In genomic region chr1:186703256-186703979, GRCm38 (mm10) we compare ENCODE assay signal across 8 mouse cellular contexts. TPM values are rescaled to one million over a fixed set of nuclear protein-coding genes. Genes with fewer than 3 reads are reported as not detected.
DNase-seq lines count a peak whose midpoint lies in the region; ATAC-seq and TF ChIP-seq lines count a peak whose summit lies in the region.

No protein-coding gene starts in this region.

- H3K4me1 ChIP-seq in liver, adult 2 months (ENCODE audit: control insufficient read depth, insufficient read depth, low read length), result peaks cover 3% of the 10 kb centered on the region; the same call in 1 of the 2 replicates
- H3K4me1 ChIP-seq in limb, embryonic 14.5 days (ENCODE audit: control insufficient read depth, insufficient read depth, low read length), result peaks cover 26% of the 10 kb centered on the region
- peaks cover 10% of the 10 kb centered on the region; the same call in 1 of the 2 replicates for H3K4me1 ChIP-seq in neural tube, embryonic 14.5 days (ENCODE audit: control insufficient read depth, insufficient read depth, low read length)

- peak; percentile 53 for ATAC-seq in granulocyte monocyte progenitor cell, adult 5-6 weeks (replicated peaks; ENCODE audit: poor library complexity, severe bottlenecking)
- ATAC-seq in limb, embryonic 14.5 days (ENCODE audit: low FRiP score, low read depth), result peak; percentile 2; the same call in 1 of the 2 replicates
- ATAC-seq in neural tube, embryonic 14.5 days (ENCODE audit: low read depth), result no peak

- no peak overlapping the region; the same call in 1 of the 2 replicates for H3K4me3 ChIP-seq in liver, adult 2 months (ENCODE audit: insufficient read depth, low read depth, low read length)
- H3K4me3 ChIP-seq in limb, embryonic 14.5 days (replicated peaks; ENCODE audit: low read length), result peak overlapping the region; percentile 75
- peak overlapping the region; percentile 67 for H3K4me3 ChIP-seq in neural tube, embryonic 14.5 days (ENCODE audit: low read depth, low read length)

- WGBS in liver, adult 2 months, result 2% methylated on average over 15 of the region's 15 CpGs
- 0% methylated on average over 15 of the region's 15 CpGs for WGBS in limb, embryonic 14.5 days
- under 1% methylated on average over 15 of the region's 15 CpGs for WGBS in neural tube, embryonic 14.5 days

- intact Hi-C loops in left cerebral cortex, postnatal 25 days (cut with DNase I), result loop anchor here (10.0 kb wide), 2 partner anchors 459 to 589 kb away; partner anchors contain the start of gene Lyplal1

- peak overlapping the region; percentile 81 for H3K4me2 ChIP-seq in limb, embryonic 14.5 days (replicated peaks; ENCODE audit: low read depth, low read length, severe bottlenecking)
- H3K4me2 ChIP-seq in neural tube, embryonic 14.5 days (ENCODE audit: low read depth, low read length), result peak overlapping the region; percentile 95

- H3K27me3 ChIP-seq in liver, adult 2 months (ENCODE audit: control insufficient read depth, insufficient read depth, low read length), result no peaks in the 10 kb centered on the region
- no peaks in the 10 kb centered on the region for H3K27me3 ChIP-seq in limb, embryonic 14.5 days (ENCODE audit: control insufficient read depth, insufficient read depth, low read length)
- H3K27me3 ChIP-seq in neural tube, embryonic 14.5 days (ENCODE audit: control insufficient read depth, insufficient read depth, low read length), result no peaks in the 10 kb centered on the region

- H3K9ac ChIP-seq in liver, adult 2 months (ENCODE audit: low read depth, low read length), result no peak overlapping the region; the same call in 1 of the 2 replicates
- peak overlapping the region; percentile 91 for H3K9ac ChIP-seq in limb, embryonic 14.5 days (ENCODE audit: low read depth, low read length, severe bottlenecking)
- H3K9ac ChIP-seq in neural tube, embryonic 14.5 days (replicated peaks; ENCODE audit: low read depth, low read length), result peak overlapping the region; percentile 45; the same call in 1 of the 2 replicates

- H3K36me3 ChIP-seq in liver, adult 2 months (ENCODE audit: control insufficient read depth, insufficient read depth, low read length), result no peaks in the 10 kb centered on the region
- 0 out of 2 replicates have a peak, but pooled peaks cover 10% of the 10 kb centered on the region for H3K36me3 ChIP-seq in limb, embryonic 14.5 days (ENCODE audit: control insufficient read depth, insufficient read depth, low read length)
- H3K36me3 ChIP-seq in neural tube, embryonic 14.5 days (ENCODE audit: control insufficient read depth, insufficient read depth, low read length), result no peaks in the 10 kb centered on the region

- DNase-seq in liver, adult 2 months (ENCODE audit: extremely low read depth, low read depth, low spot score), result peak; percentile 48
- no peak for DNase-seq in liver
- peak; percentile 33 for DNase-seq in limb, embryonic 14.5 days (ENCODE audit: low spot score)
- no peak for DNase-seq in adrenal gland, postnatal 36 days
- no peak for DNase-seq in left cerebral cortex, postnatal 25 days (ENCODE audit: low spot score in 2 of 2)
- no peak for DNase-seq in layer of hippocampus, adult 9-10 months (ENCODE audit: low spot score)

- no peaks in the 10 kb centered on the region for H3K79me2 ChIP-seq in liver, adult 2 months (ENCODE audit: control insufficient read depth, insufficient read depth, low read length)

- TF ChIP-seq CTCF in liver, adult 2 months (IDR thresholded peaks at IDR 0.05; ENCODE audit: low read depth, low read length), result no peak

- no peak for TF ChIP-seq POLR2A in liver, adult 2 months (IDR thresholded peaks at IDR 0.05; ENCODE audit: extremely low read depth, insufficient read depth, low read length)
- no peak for TF ChIP-seq POLR2A in limb, embryonic 14.5 days (IDR thresholded peaks at IDR 0.05; ENCODE audit: borderline replicate concordance, extremely low read depth, insufficient read depth, insufficient read length)

- no peak overlapping the region for H3K27ac ChIP-seq in liver, adult 2 months (replicated peaks; ENCODE audit: insufficient read depth, low read depth, low read length)
- peak overlapping the region; percentile 90 for H3K27ac ChIP-seq in limb, embryonic 14.5 days (replicated peaks; ENCODE audit: low read depth, low read length)
- H3K27ac ChIP-seq in neural tube, embryonic 14.5 days (ENCODE audit: low read depth, low read length), result peak overlapping the region; percentile 31; the same call in 1 of the 2 replicates

- H3K9me3 ChIP-seq in limb, embryonic 14.5 days (ENCODE audit: control insufficient read depth, low read length), result no peaks in the 10 kb centered on the region
- no peaks in the 10 kb centered on the region for H3K9me3 ChIP-seq in neural tube, embryonic 14.5 days (ENCODE audit: control insufficient read depth, low read length)

RNA-seq across cellular contexts. Expression of gene Tgfb2, which starts 2.4 kb away (rescaled TPM):
- 0.27 and 0.28 TPM in 2 replicates for total RNA-seq in liver, adult 2 months (2014; rRNA removed)
- polyA plus RNA-seq in liver, adult 2 months (2012; rRNA removed), result 0.11 and 0.12 TPM in 2 replicates
- 5.1 TPM in 1 of 2 replicates, not detected in the other for total RNA-seq in granulocyte monocyte progenitor cell, adult 5-6 weeks (2014; fragmentation: Nextera tagmentation)
- total RNA-seq in granulocyte monocyte progenitor cell, adult 5-6 weeks (2017), result not detected in 2 replicates
- 25.3 and 26.1 TPM in 2 replicates for polyA plus RNA-seq in limb, embryonic 14.5 days (2012; rRNA removed)
- 73.5 and 89.7 TPM in 2 replicates for polyA plus RNA-seq in limb, embryonic 14.5 days (2014; fragmentation: Nextera tagmentation; extraction: Ambion mirVana)
- 35.9 and 39.5 TPM in 2 replicates for polyA plus RNA-seq in neural tube, embryonic 14.5 days (2014; fragmentation: Nextera tagmentation; extraction: Ambion mirVana)
- total RNA-seq in adrenal gland, postnatal 36 days (2021), result 1 to 10 TPM; 2.0 to 2.4 TPM
- 1 to 10 TPM; 7.6 to 8.4 TPM for total RNA-seq in left cerebral cortex, postnatal 25 days (2021)

RNA-seq across cellular contexts. Expression of gene Rrp15, which starts 45.7 kb away (rescaled TPM):
- 7.1 and 10.6 TPM in 2 replicates for total RNA-seq in liver, adult 2 months (2014; rRNA removed)
- polyA plus RNA-seq in liver, adult 2 months (2012; rRNA removed), result 2.3 and 2.6 TPM in 2 replicates
- total RNA-seq in granulocyte monocyte progenitor cell, adult 5-6 weeks (2014; fragmentation: Nextera tagmentation), result 44.3 and 48.1 TPM in 2 replicates
- 135 and 142 TPM in 2 replicates for total RNA-seq in granulocyte monocyte progenitor cell, adult 5-6 weeks (2017)
- 18.6 and 40.0 TPM in 2 replicates for polyA plus RNA-seq in limb, embryonic 14.5 days (2012; rRNA removed)
- polyA plus RNA-seq in limb, embryonic 14.5 days (2014; fragmentation: Nextera tagmentation; extraction: Ambion mirVana), result 62.6 and 64.8 TPM in 2 replicates
- 27.8 and 35.1 TPM in 2 replicates for polyA plus RNA-seq in neural tube, embryonic 14.5 days (2014; fragmentation: Nextera tagmentation; extraction: Ambion mirVana)
- 10 to 100 TPM; 24.0 to 28.2 TPM for total RNA-seq in adrenal gland, postnatal 36 days (2021)
- total RNA-seq in left cerebral cortex, postnatal 25 days (2021), result 10 to 100 TPM; 11.6 to 12.5 TPM

Comparison
In these comparisons a context has a peak if more than half of its experiments do, and no peak if none do; other contexts are left out.
1. DNase-seq: peak in liver, adult 2 months (single experiment) and limb, embryonic 14.5 days (single experiment); none in liver (single experiment), adrenal gland, postnatal 36 days (0 of 2), left cerebral cortex, postnatal 25 days (0 of 2) and layer of hippocampus, adult 9-10 months (single experiment).